Mouse (Mus musculus): ENCODE results near the gene Plce1. TPM values are rescaled to one million over a fixed set of nuclear protein-coding genes. Genes with fewer than 3 reads are reported as not detected.
"Not testable (repeated sequence)": the region's sequence is repeated elsewhere in the genome, so short reads cannot be mapped to it uniquely, and the experiment has no call there.

The Plce1 gene
- polyA plus RNA-seq, 3 experiments from 2014 or later, result 0.05 to 0.16 (median 0.05) TPM

DNA sequence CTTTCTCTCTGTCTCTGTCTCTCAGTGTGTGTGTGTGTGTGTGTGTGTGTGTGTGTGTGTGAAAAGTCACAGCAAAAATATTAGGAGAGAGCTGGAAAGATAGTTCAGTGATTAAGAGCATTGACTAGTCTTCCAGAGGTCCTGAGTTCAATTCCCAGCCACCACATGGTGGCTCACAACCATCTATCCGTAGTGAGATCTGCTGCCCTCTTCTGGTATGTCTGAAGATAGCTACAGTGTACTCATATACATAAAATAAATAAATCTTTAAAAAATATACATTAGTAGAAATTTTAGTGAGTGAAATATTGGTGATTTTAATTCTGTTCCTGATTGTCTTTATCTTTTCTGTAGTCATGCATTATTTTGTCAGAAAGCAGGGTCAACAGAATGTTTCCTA lies 161.6 kb downstream of the Plce1 start:
- ATAC-seq, result not testable (repeated sequence)

DNA sequence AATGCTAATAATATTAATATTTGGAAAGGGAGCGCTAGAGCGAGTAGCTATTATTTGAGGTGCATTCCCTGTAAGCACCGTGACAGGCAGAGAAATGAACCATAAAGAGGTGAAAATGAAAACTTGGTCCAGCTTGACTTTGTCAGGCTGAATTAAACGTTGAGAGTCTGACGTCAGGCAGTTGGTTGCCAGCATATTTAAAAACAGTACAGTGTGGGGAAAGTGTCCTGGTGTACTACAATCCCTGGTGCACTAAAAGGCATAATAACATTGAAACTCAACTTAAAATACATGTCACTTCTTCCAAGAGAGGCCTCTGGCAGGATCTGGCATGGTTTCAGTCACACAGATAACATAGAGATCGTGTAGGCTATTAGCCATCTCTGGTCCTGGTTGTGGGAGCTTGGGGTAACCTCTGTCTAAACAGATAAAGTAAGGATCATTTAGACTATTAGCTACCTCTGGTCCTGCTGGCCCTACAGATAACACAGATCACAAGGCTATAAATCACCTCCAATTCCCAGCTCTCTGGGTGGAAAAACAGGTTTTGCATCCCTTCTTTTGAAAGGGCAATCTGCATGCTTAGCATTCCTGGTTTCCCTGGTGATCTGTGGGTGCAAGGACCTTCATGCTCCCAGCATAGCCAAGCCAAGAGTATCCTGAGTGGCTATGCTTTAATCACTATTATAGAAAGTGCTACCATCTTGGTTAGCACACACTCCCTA lies 164.1 kb downstream of the Plce1 start:
- no peak for ATAC-seq

DNA sequence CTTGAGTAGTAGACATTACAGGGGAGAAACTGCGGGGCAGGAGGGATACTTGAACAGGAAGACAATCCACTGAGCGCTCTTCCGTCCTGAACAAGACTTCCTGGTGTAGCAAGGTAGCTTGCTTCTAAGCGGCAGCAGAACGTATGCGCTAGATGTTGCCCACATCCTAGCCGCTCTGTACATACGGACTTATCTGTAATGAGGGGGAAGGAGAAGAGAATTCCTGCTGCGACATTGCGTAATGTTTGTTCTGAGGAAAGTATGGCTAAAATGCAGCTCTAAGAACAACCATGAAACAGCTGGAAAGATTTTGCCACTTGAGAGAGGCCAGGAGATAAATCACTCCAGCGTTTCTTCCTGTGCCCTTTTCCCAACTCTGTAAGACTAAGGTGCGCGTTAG lies 177.1 kb downstream of the Plce1 start:
- ATAC-seq, result no peak

DNA sequence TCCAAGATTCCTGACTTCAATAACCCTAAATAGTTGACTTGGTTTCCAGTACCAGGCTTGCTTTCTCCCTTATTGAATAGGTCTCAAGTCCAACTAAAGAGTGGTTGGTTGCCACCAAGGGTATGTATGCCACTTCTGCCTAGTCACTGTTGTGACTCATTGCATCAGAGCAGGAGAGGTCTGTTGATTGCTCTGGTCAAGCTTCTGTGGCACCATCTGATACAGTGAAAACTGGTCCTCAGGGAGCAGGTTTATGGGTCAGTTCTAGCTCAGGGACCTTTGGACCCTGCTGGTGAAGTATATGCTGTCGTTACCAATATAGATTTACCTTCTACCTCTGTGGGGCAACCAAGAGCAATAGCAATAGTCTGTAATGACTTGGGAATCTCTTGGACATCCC lies 184.5 kb downstream of the Plce1 start:
- no peak for ATAC-seq

DNA sequence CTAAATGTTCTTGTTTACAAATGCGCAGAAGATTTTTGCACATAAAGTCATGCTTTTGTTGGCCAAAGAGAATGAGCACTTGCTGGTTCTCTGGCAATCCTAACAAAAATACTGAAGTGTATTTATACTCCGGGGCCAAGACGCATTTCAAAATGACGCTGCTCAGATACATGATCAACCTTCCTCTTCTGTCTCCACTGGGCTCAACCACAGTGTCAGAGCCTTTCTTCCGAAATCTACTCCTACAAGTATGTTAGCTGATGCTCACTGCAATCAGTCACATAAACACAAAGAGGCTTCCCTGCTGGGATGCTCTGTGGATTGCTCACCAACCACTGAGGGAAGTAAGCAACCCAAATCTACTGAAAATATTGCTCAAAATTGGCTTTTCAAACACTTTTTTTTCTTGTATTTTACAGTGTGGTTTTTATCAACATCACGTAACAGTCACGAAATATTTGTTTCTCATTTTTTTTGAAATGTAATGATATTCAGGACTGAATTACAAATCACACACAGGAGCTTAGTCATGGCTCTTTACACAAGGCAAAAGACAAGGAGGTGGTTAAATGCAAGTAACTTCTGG lies 191.2 kb downstream of the Plce1 start:
- ATAC-seq, result no peak

DNA sequence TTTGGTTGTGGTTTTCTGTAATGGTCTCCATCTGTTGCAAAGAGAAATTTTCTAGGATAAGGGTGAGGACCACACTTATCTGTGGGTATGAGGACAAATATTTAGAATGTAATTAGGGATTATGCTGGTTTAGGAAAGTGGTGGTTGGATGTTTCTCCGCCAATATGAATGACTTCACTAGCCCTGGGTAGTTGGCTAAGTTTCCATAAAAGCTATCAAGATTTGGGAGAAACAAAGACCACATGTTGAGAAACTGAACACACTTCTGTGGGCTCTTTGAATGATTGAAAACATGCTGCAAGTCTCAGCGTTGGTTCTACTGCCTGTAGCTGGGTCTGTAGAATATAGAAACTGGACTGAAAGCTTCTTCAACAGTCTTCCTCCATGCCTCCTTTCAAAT lies 193.0 kb downstream of the Plce1 start:
- ATAC-seq, result no peak

DNA sequence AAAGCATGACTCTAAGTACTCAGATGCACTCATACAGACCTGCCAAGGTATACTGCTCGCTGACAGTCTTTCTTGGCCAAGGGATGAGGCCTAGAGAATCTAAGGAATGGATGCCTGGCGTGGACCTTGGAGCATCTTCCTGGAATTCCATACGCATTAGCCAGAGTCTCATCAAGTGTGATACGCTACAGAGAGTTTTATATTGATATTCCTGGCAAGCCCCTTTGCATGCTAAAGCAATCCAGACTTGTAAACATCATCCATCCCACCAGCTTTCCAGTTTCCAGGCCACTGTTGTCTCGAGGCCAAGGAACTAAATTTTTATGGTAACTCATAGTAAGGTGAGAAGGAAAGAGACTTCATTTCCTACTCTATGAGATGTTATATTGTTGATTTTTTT lies 197.7 kb downstream of the Plce1 start:
- no peak for ATAC-seq

DNA sequence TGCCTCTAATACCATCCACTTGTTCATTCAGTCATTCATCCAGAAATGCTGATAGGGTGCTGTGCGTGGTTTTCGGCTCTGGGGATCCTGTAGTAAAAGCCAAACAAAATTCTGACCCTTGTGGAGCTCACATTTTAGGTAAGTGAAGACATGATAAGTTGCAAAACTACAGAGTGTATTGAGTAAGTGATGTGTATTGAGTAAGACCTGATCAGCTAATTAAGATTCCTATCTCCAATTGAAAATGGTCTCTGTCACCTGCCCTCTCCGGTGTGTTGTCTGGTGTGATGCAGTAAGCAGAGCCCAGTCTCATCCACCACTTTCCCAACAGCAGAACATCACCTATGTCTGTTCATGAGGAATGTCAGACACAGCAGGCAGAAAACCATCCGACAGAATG lies 198.6 kb downstream of the Plce1 start:
- no peak for ATAC-seq

DNA sequence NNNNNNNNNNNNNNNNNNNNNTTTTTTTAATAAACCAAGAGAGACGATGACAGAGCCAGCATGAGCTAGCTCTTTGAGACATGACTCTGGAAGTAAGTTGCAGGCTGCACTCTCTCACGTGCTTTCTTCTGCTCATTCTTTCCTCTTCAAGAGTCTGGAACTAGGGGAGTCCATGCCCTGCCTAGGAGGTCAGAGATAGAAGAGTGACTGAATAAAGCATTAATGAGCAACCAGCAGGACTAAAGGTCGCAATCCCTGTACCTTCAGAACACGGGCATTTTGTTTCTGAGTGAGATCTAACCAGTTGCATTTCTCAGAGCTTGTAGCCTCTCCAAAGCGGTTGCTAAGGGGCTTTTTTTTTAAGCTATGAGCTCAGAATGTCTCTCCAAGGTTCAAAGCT lies 206.4 kb downstream of the Plce1 start:
- ATAC-seq, result no peak

DNA sequence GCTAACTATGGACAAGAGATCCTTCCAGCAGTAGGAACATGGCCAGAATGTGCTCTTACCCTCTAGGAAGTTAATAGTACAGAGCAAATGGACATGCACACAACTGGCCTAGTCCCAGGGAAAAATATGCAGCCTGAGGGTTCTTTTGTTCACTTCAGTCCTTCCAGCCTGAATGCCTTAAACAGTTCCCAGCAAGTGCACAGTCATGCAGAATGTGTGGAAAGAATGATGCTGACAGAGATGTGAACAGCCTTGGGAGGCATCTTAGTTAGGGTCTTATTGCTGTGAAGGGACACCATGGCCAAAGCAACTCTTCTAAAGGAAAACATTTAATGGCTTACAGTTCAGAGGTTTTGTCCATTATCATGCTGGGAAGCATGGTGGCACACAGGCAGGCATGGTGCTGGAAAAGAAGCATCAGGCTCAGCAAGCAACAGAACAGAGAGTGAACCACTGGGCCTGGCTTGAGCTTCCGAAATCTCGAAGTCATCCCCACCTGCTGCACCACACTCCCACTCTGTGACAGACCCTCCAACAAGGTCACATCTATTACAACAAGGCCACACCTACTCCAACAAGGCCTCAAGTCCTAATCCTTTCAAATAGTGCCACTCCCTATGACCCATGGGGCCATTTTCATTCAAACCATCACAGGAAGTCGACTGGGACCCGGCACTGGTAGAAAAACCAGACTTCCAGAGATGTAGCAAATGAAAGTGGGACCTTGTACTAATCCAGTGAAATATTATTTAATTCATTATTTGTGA lies 208.0 kb downstream of the Plce1 start:
- ATAC-seq, result no peak

DNA sequence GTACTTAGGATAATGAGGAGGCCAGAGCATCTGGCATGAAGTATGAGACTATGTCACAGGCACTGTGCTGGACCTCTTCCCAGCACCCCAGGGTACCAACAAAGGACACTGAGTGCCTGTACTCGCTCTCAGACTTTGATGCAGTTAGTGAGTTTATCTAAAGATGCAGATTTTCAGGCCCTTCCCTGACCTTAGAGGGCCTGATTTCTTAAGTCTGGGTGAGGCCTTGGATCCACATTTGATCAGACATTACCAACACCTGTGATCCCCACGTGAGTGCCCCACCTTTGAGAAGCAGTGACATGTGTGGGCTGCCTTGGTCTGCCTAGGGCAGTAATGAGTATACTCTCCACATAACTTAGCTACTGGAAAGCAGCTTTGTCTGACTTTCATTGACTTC lies 209.4 kb downstream of the Plce1 start:
- no peak for ATAC-seq

DNA sequence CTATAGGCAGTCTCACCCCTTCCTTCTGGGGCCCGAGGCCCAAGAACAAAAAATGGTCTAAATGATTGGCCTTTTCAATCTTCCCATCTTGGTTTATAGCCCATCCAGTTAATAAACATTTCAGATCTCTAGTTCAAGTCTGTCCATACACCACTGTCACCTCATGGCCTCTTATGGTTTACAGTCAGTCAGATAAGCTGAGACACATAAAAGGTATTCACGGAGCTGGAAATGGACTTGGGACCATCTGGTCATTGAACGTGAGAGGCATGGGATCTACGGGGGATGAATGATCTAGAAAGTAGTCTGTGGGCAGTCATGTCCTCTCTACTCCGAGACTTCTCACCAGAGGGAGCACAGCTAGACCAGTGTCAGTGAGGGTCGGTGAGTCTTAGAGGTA lies 210.6 kb downstream of the Plce1 start:
- no peak for ATAC-seq

DNA sequence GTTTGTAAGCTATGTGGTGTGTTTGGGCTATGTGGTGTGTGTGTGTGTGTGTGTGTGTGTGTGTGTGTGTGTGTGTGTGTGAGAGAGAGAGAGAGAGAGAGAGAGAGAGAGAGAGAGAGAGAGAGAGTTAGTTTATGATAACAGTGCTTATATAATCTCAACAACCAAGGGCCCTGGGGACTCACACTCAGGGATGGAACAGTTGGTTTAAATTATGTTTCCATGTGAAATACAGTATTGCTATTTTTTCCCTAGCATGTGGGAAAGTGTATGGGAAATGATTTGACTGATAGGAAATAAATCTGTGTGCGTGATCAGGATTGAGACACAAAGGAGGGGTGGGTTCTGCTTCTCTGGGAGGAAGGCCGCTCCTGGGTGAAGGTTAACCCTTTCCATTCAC lies 212.4 kb downstream of the Plce1 start:
- ATAC-seq, result no peak

DNA sequence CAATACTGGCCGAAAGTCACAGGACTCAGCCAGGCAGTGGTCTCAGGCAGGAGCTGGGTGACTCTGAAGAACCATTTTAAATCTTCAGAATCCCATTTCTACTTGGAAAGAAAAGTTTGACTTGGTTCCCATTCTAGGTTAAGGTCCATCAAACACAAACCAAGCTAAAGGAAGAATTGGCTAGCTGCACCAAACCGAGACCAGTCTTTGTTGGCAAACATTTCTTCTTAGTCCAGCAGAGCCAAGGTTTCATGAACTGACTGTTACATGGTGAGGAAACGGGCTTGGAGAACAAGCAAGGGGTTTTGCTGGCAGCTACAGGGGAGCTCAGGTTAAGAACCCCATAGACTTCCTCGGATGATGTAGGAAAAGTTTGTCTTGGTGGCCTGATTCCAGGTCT lies 212.9 kb downstream of the Plce1 start:
- ATAC-seq, result no peak

DNA sequence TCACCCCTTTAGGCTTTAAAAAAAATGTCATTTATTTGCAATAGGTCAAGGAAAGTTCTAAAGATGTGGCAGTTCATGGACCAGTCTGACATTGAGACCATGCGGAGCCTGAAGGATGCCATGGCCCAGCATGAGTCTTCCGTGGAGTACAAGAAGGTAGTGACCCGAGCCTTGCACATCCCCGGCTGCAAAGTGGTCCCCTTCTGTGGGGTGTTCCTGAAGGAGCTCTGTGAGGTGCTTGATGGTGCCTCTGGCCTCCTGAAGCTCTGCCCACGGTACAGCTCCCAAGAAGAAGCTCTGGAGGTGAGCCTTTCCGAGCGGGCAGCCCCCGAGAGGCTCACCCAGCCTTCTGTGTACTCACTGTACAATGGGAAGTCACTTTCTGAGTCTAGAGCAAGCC lies 220.9 kb downstream of the Plce1 start:
- ATAC-seq, result no peak

DNA sequence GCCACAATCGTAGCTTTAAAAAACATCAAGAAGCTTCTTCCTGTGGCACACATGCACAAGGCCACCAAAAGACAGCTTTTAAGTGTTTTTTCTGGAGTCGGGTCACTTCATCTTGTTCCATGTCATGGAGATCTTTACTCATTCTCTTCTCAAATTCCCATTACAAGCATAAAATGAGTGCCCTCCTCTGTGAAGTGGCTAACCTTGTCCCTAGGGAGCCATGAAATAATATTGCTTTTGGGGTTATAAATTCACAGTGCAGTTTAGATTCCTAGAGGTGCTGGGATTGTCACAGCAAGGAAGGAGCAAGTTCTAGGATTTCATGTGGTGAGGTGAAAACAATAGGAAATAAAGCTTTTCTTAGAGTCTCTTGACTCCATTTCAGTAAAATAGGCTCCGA lies 223.8 kb downstream of the Plce1 start:
- ATAC-seq, result no peak

DNA sequence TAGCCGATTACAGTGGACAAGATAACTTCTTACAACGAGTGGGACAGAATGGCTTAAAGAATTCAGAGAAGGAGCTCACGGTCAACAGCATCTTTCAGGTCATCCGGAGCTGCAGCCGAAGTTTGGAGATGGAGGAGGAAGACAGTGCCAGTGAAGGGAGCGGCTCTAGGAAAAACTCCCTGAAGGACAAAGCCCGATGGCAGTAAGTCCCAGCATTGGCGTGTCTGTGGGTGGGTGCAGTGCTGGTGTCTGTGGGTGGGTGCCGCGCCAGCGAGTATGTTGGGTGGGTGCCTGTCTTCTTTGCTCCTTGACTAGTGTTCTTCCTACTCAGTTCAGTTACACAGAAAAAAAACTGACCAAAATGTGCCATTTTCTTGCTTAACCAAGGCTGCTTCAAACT lies 224.3 kb downstream of the Plce1 start:
- no peak for ATAC-seq

DNA sequence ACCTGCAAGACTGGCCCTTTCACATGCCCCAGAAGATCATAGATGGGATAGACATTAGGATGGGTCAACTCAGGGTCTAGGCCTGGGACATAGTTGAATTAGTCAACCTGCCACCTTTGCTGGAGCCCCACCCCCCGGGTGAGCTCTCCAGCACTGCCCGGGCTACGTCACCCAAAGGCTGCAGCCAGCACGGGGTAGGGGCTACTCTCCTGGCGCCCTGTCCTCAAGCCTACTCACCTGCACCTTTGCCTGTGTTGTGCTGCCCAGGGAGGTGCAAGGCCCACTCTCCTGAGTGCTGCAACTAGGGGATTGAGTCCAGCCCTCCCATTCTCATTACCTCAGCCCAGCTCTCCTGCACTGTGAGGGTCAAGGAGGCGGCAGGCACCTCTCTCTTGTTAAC lies 225.5 kb downstream of the Plce1 start:
- no peak for ATAC-seq

DNA sequence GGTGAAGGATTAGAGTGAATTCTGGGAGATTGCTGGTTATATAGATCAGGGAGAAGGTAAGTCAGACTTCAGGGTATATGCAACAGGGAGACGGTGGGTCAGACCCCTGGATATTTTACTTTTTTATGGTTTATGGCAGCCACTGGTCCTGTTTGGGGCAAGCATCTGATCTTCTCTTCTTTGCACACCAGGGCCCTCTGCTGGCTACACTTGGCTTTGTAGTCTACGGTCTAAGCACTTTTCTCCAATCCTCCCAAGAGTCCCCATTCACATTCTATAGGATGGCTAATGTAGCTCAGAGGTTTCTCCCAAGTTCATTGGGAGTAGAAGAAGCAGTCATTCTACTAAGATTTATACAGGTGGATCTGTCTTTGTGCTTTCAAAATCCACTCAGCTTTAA lies 228.5 kb downstream of the Plce1 start:
- ATAC-seq, result no peak

DNA sequence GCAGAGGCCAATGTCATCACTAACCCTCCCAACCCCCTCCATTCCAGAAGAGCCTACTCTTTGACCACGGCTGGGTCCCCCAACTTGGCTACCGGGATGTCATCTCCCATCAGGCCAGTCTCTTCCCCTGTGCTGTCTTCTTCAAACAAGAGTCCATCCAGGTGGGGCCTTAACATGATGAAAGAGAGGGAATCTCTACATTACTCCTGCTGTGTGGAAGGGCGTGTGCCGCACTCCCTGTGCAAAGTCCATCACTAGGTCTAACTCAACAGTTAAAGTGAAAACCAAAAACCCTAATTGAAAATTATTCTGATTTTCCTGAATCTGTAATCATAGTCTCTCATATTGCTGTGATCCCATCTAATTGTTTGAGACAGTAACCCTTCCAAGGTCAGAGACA lies 240.9 kb downstream of the Plce1 start:
- ATAC-seq, result no peak

DNA sequence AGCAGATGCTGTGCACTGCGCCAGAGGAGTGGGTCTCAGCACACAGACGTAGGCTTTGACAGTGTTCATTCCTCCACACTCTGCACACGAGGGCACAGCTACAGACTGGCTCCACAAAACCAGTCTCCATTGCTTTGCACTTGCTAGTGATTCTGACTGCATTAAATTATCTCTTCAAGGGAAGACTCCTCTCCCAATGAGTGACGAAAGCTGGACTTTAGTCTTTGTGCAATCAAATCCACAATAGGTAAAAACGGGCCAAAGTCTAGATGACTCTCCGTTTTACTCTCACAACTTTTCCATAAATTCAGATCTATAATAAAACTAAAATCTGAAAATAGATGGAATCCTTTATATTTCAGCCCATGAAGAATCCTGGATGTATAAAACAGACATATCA lies 242.1 kb downstream of the Plce1 start:
- ATAC-seq, result no peak

DNA sequence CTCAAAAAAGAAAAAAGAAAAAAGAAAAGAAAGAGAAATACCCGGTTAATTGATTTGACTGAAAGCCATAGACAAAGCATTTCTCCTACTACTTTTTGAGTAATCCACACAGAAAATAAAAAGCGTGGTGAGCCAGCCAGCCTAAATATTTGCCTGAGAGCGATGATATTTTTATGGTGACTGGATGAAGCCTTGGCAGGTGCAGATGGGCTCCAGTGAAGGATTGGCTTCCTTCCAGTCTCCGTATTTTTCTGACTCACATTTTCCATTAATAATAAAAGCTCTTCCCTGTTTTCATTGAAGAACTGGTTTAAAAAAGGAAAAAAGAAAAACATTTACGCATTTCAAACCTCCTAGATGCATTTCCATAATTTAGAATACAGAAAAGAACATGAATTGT lies 243.1 kb downstream of the Plce1 start:
- ATAC-seq, result no peak

DNA sequence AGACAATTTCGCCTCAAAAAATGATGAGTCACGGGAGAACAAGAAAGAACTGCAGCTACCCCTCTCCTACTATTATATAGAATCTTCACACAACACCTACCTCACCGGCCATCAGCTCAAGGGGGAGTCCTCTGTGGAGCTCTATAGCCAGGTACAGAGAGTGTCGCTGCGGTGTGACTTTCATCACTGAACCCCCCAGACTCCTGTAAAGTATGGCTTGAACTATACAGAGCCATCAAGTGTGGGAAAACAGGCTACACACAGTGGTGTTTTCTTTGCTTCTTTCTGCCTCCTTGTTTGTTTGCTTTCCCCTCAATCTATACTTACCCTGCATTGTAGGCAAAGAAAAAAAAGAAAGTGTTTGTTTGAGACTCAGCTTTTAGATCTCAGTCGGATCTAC lies 247.9 kb downstream of the Plce1 start:
- ATAC-seq, result no peak

DNA sequence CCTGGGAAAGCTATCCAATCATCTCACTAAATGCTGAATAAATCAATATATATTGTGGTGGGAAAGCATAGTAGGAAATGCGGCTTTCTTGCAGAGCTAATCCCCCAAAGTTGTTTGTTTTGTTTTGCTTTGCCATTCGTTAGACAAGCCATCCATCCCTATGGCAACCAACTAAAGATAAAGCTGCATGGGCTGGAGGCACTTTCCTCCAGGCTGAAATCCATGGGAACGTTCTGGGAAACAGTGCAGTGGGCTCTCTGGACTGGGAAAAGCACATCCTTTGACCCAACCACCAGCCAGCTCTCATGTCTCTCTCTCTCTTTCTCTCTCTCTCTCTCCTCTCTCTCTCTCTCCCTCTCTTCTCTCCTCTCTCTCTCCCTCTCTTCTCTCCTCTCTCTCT lies 248.4 kb downstream of the Plce1 start:
- ATAC-seq, result no peak

Measured in inflammation-experienced regulatory T-cells, adult 6 months (primary cell).